Mouse (Mus musculus) thymus, adult 2 months (tissue): ENCODE measurements around the gene Olfr132. TPM values are rescaled to one million over a fixed set of nuclear protein-coding genes. Genes with fewer than 3 reads are reported as not detected.
"Not testable (repeated sequence)": the region's sequence is repeated elsewhere in the genome, so short reads cannot be mapped to it uniquely, and the experiment has no call there.

Source experiments
- DNase-seq: peaks from one replicate; pipeline ENCODE4 v3.0.0; 2021
- H3K27ac ChIP-seq: fragments of 200-500 bp; 2 replicates; pipeline ENCODE4 v1.5.1; 2012; ENCODE audit warnings: low read length, control low read depth; ENCODE audit not compliant: control insufficient read depth, insufficient read depth
- H3K27me3 ChIP-seq: fragments of 200-500 bp; 2 replicates; pipeline ENCODE4 v1.6.1; 2012; ENCODE audit warnings: mild to moderate bottlenecking, low read length, moderate library complexity, mixed read lengths; ENCODE audit not compliant: control insufficient read depth, insufficient read depth
- H3K36me3 ChIP-seq: fragments of 200-500 bp; 2 replicates; pipeline ENCODE4 v1.6.1; 2012; ENCODE audit warnings: mild to moderate bottlenecking, low read length, moderate library complexity; ENCODE audit not compliant: control insufficient read depth, insufficient read depth
- H3K4me1 ChIP-seq: fragments of 200-500 bp; replicated peaks from 2 replicates; pipeline ENCODE4 v1.6.1; 2012; ENCODE audit warnings: low read length; ENCODE audit not compliant: control insufficient read depth, insufficient read depth
- H3K4me3 ChIP-seq: fragments of 200-500 bp; 2 replicates; pipeline ENCODE4 v1.5.1; 2012; ENCODE audit warnings: mild to moderate bottlenecking, low read length, control low read depth, moderate library complexity; ENCODE audit not compliant: control insufficient read depth, insufficient read depth
- CTCF ChIP-seq: fragments of 200-500 bp; IDR thresholded peaks from 2 replicates; pipeline ENCODE4 v1.5.1; 2012; ENCODE audit warnings: mild to moderate bottlenecking, control low read depth, low read length, moderate library complexity, borderline replicate concordance; ENCODE audit not compliant: control insufficient read depth, poor library complexity, insufficient read depth; ENCODE audit errors: extremely low read depth
- POLR2A ChIP-seq: fragments of 200-500 bp; IDR thresholded peaks from 2 replicates; pipeline ENCODE4 v1.6.1; 2012; ENCODE audit warnings: mild to moderate bottlenecking, low read length, control low read depth, moderate library complexity; ENCODE audit not compliant: control insufficient read depth, poor library complexity, insufficient read depth; ENCODE audit errors: extremely low read depth
- WGBS: fragments of 180-500 bp; shearing (Covaris S2); methylation state at CpG from one replicate; pipeline ENCODE4 v1.1.7; 2018; 5-methylcytosine and 5-hydroxymethylcytosine counted together
- polyA plus RNA-seq: library from polyadenylated mRNA; depleted of rRNA; stranded (reverse); fragments of >200 nt; gene quantifications from 2 replicates; pipeline ENCODE4 v1.2.3, GENCODE M21; 2012; rRNA removed

Gene Olfr132
- polyA plus RNA-seq = not detected in 2 replicates

GRCm38 (mm10) chr17:38134426-38134825 lies at the start of gene Olfr132:
Olfr132 (minus strand) TSS chr17:38134526.
- no peak within 1 kb of the TSS for H3K4me3 ChIP-seq
- no peak for TF ChIP-seq CTCF
- TF ChIP-seq POLR2A = no peak
- 78% methylated on average over 1 of the region's 1 CpGs for WGBS
- H3K36me3 ChIP-seq = no peaks in the 10 kb centered on the region
- H3K27me3 ChIP-seq = no peaks in the 10 kb centered on the region
- H3K4me1 ChIP-seq = no peaks in the 10 kb centered on the region
- DNase-seq = no peak
- no peak within 1 kb of the TSS for H3K27ac ChIP-seq

GRCm38 (mm10) chr17:38171088-38171487 lies 36.8 kb upstream of the Olfr132 start, which contains the start of gene Olfr134:
Olfr134 (plus strand) TSS chr17:38171388.
- TF ChIP-seq POLR2A (no peak), CTCF (no peak)
- Histone ChIP-seq H3K4me1 (no peaks in the 10 kb centered on the region), H3K36me3 (no peaks in the 10 kb centered on the region), H3K27me3 (no peaks in the 10 kb centered on the region), H3K4me3 (no peak within 1 kb of the TSS), H3K27ac (no peak within 1 kb of the TSS)
- 81% methylated on average over 3 of the region's 3 CpGs for WGBS
- DNase-seq = no peak

- Histone ChIP-seq H3K27ac (no peak within 1 kb of the TSS), H3K4me3 (no peak within 1 kb of the TSS), H3K4me1 (no peaks in the 10 kb centered on the region), H3K36me3 (no peaks in the 10 kb centered on the region), H3K27me3 (no peaks in the 10 kb centered on the region)
- no peak for DNase-seq
- 83% methylated on average over 2 of the region's 2 CpGs for WGBS
- TF ChIP-seq POLR2A = no peak
- no peak for TF ChIP-seq CTCF
Measured at GRCm38 (mm10) chr17:38144981-38145380, 10.7 kb upstream of the Olfr132 start, which contains the start of gene Olfr133. Olfr133 (plus strand) TSS chr17:38145281.

DNA sequence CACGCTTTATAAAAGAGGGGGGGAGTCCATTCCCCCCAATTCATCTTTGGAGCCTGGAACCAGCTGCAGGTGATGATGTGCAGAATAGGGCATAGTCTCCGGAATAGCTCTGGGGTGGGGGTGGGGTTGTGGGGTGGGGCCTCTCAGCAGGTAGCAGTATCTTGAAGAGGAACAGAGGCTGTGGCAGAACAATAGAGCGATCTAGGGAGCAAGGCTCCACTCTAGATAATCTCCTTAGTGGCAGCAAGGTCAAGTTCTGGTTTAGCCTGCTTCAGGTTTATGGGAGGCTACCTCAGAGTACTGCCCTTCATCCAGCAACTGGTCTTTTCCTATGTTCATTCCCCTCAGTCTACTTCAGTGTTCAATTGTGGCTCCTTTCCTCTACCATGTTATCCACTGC lies 9.0 kb downstream of the Olfr132 start:
- not testable (repeated sequence) for DNase-seq, H3K27me3 ChIP-seq, H3K27ac ChIP-seq, H3K36me3 ChIP-seq, H3K4me1 ChIP-seq, H3K4me3 ChIP-seq
- WGBS = 80% methylated on average over 3 of the region's 3 CpGs

DNA sequence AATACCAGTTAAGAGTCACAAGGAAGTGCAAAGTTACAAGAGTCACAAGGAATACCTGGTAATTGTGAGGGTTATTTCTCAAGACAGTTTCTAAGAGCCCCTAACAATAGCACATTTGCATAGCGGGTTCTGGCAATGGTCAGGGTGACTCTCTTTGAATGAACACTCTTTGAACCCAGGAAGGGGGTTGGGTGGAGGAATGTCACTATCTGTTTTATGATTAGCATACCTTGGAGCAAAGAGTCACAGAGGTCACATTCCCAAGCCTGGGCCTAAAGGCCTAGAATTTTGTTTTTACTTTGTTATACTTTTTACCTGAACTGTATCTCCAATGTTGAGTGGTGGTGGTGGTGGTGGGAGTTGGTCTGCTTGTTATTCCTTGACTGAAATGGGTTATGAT lies 10.1 kb downstream of the Olfr132 start:
- not testable (repeated sequence) for H3K27me3 ChIP-seq, H3K36me3 ChIP-seq, H3K4me1 ChIP-seq, H3K4me3 ChIP-seq, DNase-seq, H3K27ac ChIP-seq
- WGBS = 69% methylated on average over 1 of the region's 1 CpGs

DNA sequence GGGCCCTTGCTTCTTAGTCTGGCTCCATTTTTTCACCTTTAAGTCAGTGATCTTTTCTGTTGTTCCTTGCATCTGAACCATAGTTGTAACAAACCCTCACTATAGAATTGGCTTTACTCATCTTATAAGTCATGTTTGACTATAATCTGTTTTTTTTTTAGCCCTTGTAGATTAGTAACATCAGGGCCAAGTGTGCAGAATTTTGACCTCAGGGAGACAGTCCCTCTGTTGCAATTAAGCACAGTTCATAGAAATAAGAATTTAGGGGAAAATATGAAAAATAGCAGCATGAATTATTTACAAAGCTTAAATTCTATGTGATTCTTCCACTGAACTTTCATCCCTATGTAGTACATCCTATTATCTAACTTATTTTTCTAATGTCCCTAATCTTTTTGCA lies 45.7 kb downstream of the Olfr132 start, which contains the start of gene Olfr131:
Gene Olfr131, minus strand, starts transcription at position 101 of the 400 bp plus-strand sequence.
- no peak within 1 kb of the TSS for H3K4me3 ChIP-seq
- H3K27ac ChIP-seq = no peak within 1 kb of the TSS
- DNase-seq = no peak
- no peaks in the 10 kb centered on the region for H3K36me3 ChIP-seq
- no peaks in the 10 kb centered on the region for H3K27me3 ChIP-seq
- no peak for TF ChIP-seq POLR2A
- no peak for TF ChIP-seq CTCF
- no peaks in the 10 kb centered on the region for H3K4me1 ChIP-seq

GRCm38 (mm10) chr17:38082364-38082763 lies 52.0 kb downstream of the Olfr132 start:
- no peak for DNase-seq
- no peaks in the 10 kb centered on the region for H3K27me3 ChIP-seq
- 85% methylated on average over 4 of the region's 4 CpGs for WGBS
- no peak overlapping the region for H3K4me3 ChIP-seq
- H3K27ac ChIP-seq = no peak overlapping the region
- no peak for TF ChIP-seq POLR2A
- TF ChIP-seq CTCF = no peak
- H3K36me3 ChIP-seq = no peaks in the 10 kb centered on the region
- no peaks in the 10 kb centered on the region for H3K4me1 ChIP-seq

Other genes with a start within 250 kb of the Olfr132 start
- 0.09 TPM in 1 of 2 replicates, not detected in the other for gene Olfr127, start 234.1 kb downstream of the Olfr132 start, polyA plus RNA-seq
- gene Olfr128, start 214.0 kb downstream of the Olfr132 start, polyA plus RNA-seq = not detected in 2 replicates
- not detected in 2 replicates for gene Olfr761, start 181.4 kb downstream of the Olfr132 start, polyA plus RNA-seq
- gene Olfr129, start 74.4 kb downstream of the Olfr132 start, polyA plus RNA-seq = 0.03 TPM in 1 of 2 replicates, not detected in the other
- not detected in 2 replicates for gene Olfr130, start 70.6 kb downstream of the Olfr132 start, polyA plus RNA-seq
- gene Olfr131, start 45.8 kb downstream of the Olfr132 start, polyA plus RNA-seq = not detected in 2 replicates
- not detected in 2 replicates for gene Olfr133, start 10.8 kb upstream of the Olfr132 start, polyA plus RNA-seq
- gene Olfr134, start 36.9 kb upstream of the Olfr132 start, polyA plus RNA-seq = not detected in 2 replicates
- not detected in 2 replicates for gene Olfr135, start 69.8 kb upstream of the Olfr132 start, polyA plus RNA-seq
- not detected in 2 replicates for gene Olfr138, start 126.5 kb upstream of the Olfr132 start, polyA plus RNA-seq
- not detected in 2 replicates for gene Olfr137, start 173.0 kb upstream of the Olfr132 start, polyA plus RNA-seq
- not detected in 2 replicates for gene Olfr136, start 195.3 kb upstream of the Olfr132 start, polyA plus RNA-seq